ENCODE assay signal across 24 mouse cellular contexts in genomic region chr1:60588887-60589629, GRCm38 (mm10). TPM values are rescaled to one million over a fixed set of nuclear protein-coding genes. Genes with fewer than 3 reads are reported as not detected.
DNase-seq lines count a peak whose midpoint lies in the region; ATAC-seq and TF ChIP-seq lines count a peak whose summit lies in the region.
"Had no signal": no experiment of that assay in that cellular context is flagged by ENCODE, and none has a peak within 500 bp of the region (broad histone marks: within the 10 kb centered on the region; RNA-seq: fewer than 3 reads in every experiment).

No protein-coding gene starts in this region.

- H3K27me3 ChIP-seq in kidney, postnatal 0 days (ENCODE audit: insufficient read depth, low read length), result no peaks in the 10 kb centered on the region
- H3K27me3 ChIP-seq in heart, embryonic 16.5 days (ENCODE audit: control insufficient read depth, insufficient read depth, low read length), result no peaks in the 10 kb centered on the region
- no peaks in the 10 kb centered on the region for H3K27me3 ChIP-seq in stomach, embryonic 15.5 days (replicated peaks)
- H3K27me3 ChIP-seq: CH12.LX; hindbrain, embryonic 15.5 days; kidney, embryonic 15.5 days; limb, embryonic 12.5 days; liver, embryonic 13.5 days; neural tube, embryonic 13.5 days had no signal

- no peak overlapping the region for H3K9ac ChIP-seq in kidney, postnatal 0 days (ENCODE audit: low read depth, low read length)
- H3K9ac ChIP-seq in heart, embryonic 16.5 days (ENCODE audit: low read length), result peak overlapping the region; percentile 58
- no peak overlapping the region for H3K9ac ChIP-seq in stomach, embryonic 15.5 days
- H3K9ac ChIP-seq: hindbrain, embryonic 15.5 days; kidney, embryonic 15.5 days; limb, embryonic 12.5 days; liver, embryonic 13.5 days; neural tube, embryonic 13.5 days had no signal

- DNase-seq in heart, adult 18-20 months, result peak; percentile 33 to 34
- DNase-seq in heart, adult 8-10 months (ENCODE audit: low spot score), result no peak
- DNase-seq in kidney, postnatal 0 days (ENCODE audit: low spot score), result peak; percentile 41
- DNase-seq in kidney, postnatal 36 days, result no peak
- DNase-seq in adrenal gland, adult (ENCODE audit: inconsistent age in 2 of 2, low spot score in 1 of 2), result no peak
- DNase-seq: adrenal gland, postnatal 36 days; cerebellum, adult 11-12 months; cerebellum, postnatal 25 days; embryo, embryonic 11 days; liver, embryonic 13.5 days; right cerebral cortex, adult 18-20 months; thymus, adult 18-20 months; thymus, postnatal 4 days had no signal

- H3K4me1 ChIP-seq in kidney, postnatal 0 days (replicated peaks; ENCODE audit: insufficient read depth, low read length), result no peaks in the 10 kb centered on the region
- H3K4me1 ChIP-seq in heart, embryonic 16.5 days (ENCODE audit: control insufficient read depth, insufficient read depth, low read length), result peaks cover 4% of the 10 kb centered on the region
- H3K4me1 ChIP-seq in stomach, embryonic 15.5 days, result no peaks in the 10 kb centered on the region
- H3K4me1 ChIP-seq: forebrain, embryonic 10.5 days; hindbrain, embryonic 15.5 days; kidney, embryonic 15.5 days; limb, embryonic 12.5 days; liver, embryonic 13.5 days; neural tube, embryonic 13.5 days had no signal

- H3K36me3 ChIP-seq in kidney, postnatal 0 days (ENCODE audit: insufficient read depth, low read length), result no peaks in the 10 kb centered on the region
- no peaks in the 10 kb centered on the region for H3K36me3 ChIP-seq in heart, embryonic 16.5 days (ENCODE audit: control insufficient read depth, insufficient read depth)
- H3K36me3 ChIP-seq in stomach, embryonic 15.5 days, result no peaks in the 10 kb centered on the region
- H3K36me3 ChIP-seq: forebrain, embryonic 10.5 days; hindbrain, embryonic 15.5 days; kidney, embryonic 15.5 days; limb, embryonic 12.5 days; liver, embryonic 13.5 days; neural tube, embryonic 13.5 days had no signal

- no peak for TF ChIP-seq CTCF in kidney, postnatal 0 days (IDR thresholded peaks at IDR 0.05; ENCODE audit: low read depth)

- no peak overlapping the region for H3K27ac ChIP-seq in kidney, postnatal 0 days
- peak overlapping the region; percentile 82 for H3K27ac ChIP-seq in heart, embryonic 16.5 days (ENCODE audit: low read length)
- peak overlapping the region; percentile 40; the same call in 1 of the 2 replicates for H3K27ac ChIP-seq in stomach, embryonic 15.5 days
- H3K27ac ChIP-seq: forebrain, embryonic 10.5 days; hindbrain, embryonic 15.5 days; kidney, embryonic 15.5 days; limb, embryonic 12.5 days; liver, embryonic 13.5 days; macrophage; neural tube, embryonic 13.5 days had no signal

- H3K9me3 ChIP-seq in kidney, postnatal 0 days (replicated peaks; ENCODE audit: low read length), result no peaks in the 10 kb centered on the region
- H3K9me3 ChIP-seq in heart, embryonic 16.5 days (replicated peaks; ENCODE audit: control insufficient read depth, low read length), result peaks cover 12% of the 10 kb centered on the region
- H3K9me3 ChIP-seq in stomach, embryonic 15.5 days, result no peaks in the 10 kb centered on the region; the same call in 1 of the 2 replicates
- H3K9me3 ChIP-seq: forebrain, embryonic 10.5 days; liver, embryonic 13.5 days had no signal

- no peak overlapping the region for H3K4me2 ChIP-seq in kidney, postnatal 0 days (ENCODE audit: low read length)
- no peak overlapping the region for H3K4me2 ChIP-seq in heart, embryonic 16.5 days (ENCODE audit: low read depth, low read length)
- no peak overlapping the region for H3K4me2 ChIP-seq in stomach, embryonic 15.5 days
- H3K4me2 ChIP-seq: hindbrain, embryonic 15.5 days; kidney, embryonic 15.5 days; limb, embryonic 12.5 days; liver, embryonic 13.5 days; midbrain, embryonic 11.5 days; neural tube, embryonic 13.5 days had no signal

- H3K4me3 ChIP-seq in kidney, postnatal 0 days (replicated peaks; ENCODE audit: low read depth, low read length), result no peak overlapping the region
- H3K4me3 ChIP-seq in heart, embryonic 16.5 days (ENCODE audit: low read length), result no peak overlapping the region
- H3K4me3 ChIP-seq in stomach, embryonic 15.5 days (replicated peaks), result no peak overlapping the region
- H3K4me3 ChIP-seq: forebrain, embryonic 10.5 days; hindbrain, embryonic 15.5 days; kidney, embryonic 15.5 days; limb, embryonic 12.5 days; liver, embryonic 13.5 days; neural tube, embryonic 13.5 days had no signal

- WGBS in kidney, postnatal 0 days, result 58% methylated on average over 4 of the region's 4 CpGs
- 26% methylated on average over 4 of the region's 4 CpGs for WGBS in heart, embryonic 16.5 days
- WGBS in stomach, embryonic 15.5 days, result 35% methylated on average over 4 of the region's 4 CpGs

- ATAC-seq in kidney, postnatal 0 days (replicated peaks; ENCODE audit: low FRiP score, low read depth), result no peak
- ATAC-seq in heart, embryonic 16.5 days (replicated peaks; ENCODE audit: extremely low read depth, insufficient read depth, low FRiP score), result peak; percentile 82
- ATAC-seq in stomach, embryonic 15.5 days (ENCODE audit: insufficient read depth, low FRiP score, low read depth), result peak; percentile 47; the same call in 1 of the 2 replicates
- ATAC-seq: intestine, postnatal 0 days had no signal

RNA-seq across cellular contexts. Expression of gene Raph1, which starts 22.2 kb away (rescaled TPM):
- total RNA-seq in heart, adult 18-20 months (2021), result 100 to 1,000 TPM in 1 of 2 experiments, 10 to 100 TPM in 1; 95.8 to 122 TPM
- total RNA-seq in heart, adult 8-10 months (2022), result 100 to 1,000 TPM; 113 to 150 (median 128) TPM
- 20.3 and 21.6 TPM in 2 replicates for polyA plus RNA-seq in kidney, postnatal 0 days (2015; fragmentation: Nextera tagmentation; extraction: Ambion mirVana)
- 51.4 and 54.2 TPM in 2 replicates for polyA plus RNA-seq in heart, embryonic 16.5 days (2015; fragmentation: Nextera tagmentation; extraction: Ambion mirVana)
- 30.8 and 33.4 TPM in 2 replicates for polyA plus RNA-seq in stomach, embryonic 15.5 days (2015; fragmentation: Nextera tagmentation; extraction: Ambion mirVana)

Comparison
In these comparisons a context has a peak if more than half of its experiments do, and no peak if none do; other contexts are left out.
1. DNase-seq: peak in heart, adult 18-20 months (2 of 2) and kidney, postnatal 0 days (single experiment); none in heart, adult 8-10 months (single experiment), kidney, postnatal 36 days (0 of 2) and adrenal gland, adult (0 of 2).